Mouse (Mus musculus) CD4-positive naive resting alpha-beta T cell, adult 76 days (primary cell): ENCODE measurements around the gene Zfp40. TPM values are rescaled to one million over a fixed set of nuclear protein-coding genes. Genes with fewer than 3 reads are reported as not detected.

Experiments
- total RNA-seq: library from RNA; stranded (reverse); gene quantifications from one replicate; pipeline ENCODE4 v1.2.4, GENCODE M21; 2023

The Zfp40 gene
- total RNA-seq = 2.5 TPM

GRCm38 (mm10) chr17:23192453-23193379 lies at the start of gene Zfp40:
Zfp40 (minus strand) TSS chr17:23193252.

Other genes with a start within 250 kb of the Zfp40 start
- not detected for gene Vmn2r-ps130, start 132.1 kb downstream of the Zfp40 start, total RNA-seq
- gene Vmn2r114, start 119.3 kb upstream of the Zfp40 start, total RNA-seq = not detected
- gene Vmn2r115, start 150.5 kb upstream of the Zfp40 start, total RNA-seq = not detected
- not detected for gene Vmn2r116, start 191.4 kb upstream of the Zfp40 start, total RNA-seq